Mouse (Mus musculus): ENCODE measurements at regions not wholly inside any gene's neighbourhood (a gene's known extent, or its start where the extent isn't known, plus 50 kb on each side); places are given as distances from the start of the nearest gene placed in this dataset.
"Not testable (repeated sequence)": the region's sequence is repeated elsewhere in the genome, so short reads cannot be mapped to it uniquely, and the experiment has no call there.

DNA sequence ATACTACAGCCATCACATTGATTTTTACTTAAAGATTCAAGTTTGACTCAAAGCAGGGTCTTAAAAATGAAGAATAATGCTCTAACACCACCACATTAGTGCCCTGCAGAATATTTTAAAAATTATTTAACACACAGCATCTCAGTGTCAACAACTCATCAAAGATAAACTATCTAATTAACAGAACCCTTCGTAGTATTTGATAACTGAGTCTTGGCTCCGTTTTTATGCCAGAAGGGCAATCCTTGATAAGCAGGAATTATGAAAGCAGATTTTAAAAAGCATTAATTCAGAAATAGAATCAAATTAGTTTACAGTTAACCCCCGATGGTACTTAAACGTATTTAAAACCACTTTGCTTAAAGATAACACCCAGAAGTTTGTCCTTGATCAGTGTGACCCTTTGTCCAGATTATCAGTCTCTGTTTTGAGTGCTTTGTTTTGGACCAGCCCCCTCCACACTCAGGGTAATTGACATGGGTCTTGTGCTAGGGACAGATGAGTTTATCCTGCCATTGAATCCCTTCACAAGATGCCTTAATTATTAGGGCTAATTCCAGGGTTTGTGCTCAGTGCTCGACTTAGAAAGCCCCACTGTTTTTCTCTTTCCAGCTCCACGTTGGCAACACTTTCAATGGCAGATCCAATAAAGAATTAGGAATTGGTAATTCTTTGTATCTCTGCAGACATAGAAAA, 69.4 kb upstream of the Dph6 start:
- no peak for DNase-seq

DNA sequence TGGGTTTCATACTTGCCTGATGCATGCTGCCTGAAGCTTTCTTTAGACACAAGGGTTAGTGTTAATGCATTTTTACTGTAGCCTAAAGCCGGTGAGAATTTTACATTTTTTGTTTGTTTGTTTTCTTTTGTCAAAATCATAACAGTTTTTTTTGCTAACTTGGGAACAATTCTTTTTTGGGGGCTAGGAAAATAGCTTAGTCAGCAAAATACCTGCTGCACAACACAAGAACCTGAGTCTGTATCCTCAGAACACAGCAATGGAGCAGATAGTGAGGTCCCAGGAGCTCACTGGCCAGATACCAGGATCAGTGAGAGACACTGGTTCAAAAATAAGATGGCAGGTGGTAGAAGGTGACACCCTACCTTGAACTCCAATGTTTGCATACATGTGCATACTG, 72.4 kb upstream of the Dph6 start:
- DNase-seq = no peak

DNA sequence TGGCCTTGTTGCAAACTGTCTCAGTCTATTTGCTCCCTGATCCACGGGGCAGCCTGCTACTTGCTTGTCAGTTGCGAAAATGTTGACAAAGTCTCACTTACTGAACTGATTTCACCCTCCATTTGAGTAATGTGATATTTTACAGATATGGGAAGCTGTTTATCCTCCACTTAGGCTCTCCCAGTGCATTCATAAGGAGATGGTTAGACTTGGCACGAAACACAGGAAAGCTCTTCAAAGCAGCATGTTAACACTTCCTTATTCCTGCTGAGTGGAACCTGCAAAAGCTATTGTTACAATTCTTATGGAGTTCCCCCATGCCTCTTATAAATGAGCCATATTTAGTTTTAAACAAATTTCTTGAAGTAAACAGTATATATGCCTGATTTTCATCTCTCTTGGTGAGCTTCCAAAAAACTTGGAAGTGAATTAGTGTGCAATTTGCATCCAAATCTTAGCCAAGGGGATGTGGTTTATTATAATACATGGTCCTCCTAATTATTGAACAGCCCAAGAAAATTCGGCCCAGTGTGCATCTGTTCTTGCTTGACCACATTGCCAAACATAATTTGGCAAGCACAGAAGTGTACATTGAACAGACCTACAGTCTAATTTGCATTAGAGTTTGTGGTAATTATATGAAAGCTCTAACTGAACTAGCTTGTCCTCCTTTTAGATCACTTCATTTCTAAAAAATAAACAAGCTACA, 80.3 kb upstream of the Dph6 start:
- no peak for DNase-seq

DNA sequence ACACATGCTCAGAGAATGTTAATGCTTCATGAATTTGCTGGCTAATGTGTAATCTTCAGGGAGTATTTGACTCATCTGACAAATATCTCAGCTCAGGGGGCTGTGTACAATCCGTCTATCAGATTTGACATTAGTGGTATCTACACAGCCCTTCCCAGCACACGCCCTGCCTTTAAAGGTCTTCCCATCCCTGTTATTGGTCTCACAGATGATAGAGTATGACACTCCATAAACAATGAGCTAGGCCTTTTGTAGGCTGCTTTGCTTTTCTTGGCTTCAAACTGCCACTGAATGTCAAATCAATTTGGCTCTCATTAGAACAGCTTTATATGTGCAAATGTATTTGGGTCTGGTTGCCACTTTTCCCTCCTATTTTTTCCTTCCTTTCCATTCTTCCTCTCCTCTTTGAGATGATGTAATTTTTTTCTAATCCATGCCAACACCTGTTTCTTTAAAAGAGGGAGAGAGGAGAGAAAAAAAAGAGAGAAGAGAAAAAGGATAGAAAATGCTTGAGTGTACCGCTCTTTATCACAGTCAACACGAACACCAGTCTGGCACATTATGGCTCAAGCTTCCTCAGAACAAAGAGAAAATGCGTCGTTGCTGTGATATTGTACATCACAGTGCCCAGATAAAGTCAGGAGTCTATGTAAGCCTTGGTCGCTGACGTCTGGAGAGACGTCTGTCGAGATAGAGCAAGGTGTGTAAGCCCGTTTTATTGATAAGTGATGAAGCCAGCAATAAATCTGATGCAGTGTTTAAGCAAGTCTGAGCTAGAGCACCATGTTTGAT, 84.9 kb upstream of the Dph6 start:
- DNase-seq = no peak

DNA sequence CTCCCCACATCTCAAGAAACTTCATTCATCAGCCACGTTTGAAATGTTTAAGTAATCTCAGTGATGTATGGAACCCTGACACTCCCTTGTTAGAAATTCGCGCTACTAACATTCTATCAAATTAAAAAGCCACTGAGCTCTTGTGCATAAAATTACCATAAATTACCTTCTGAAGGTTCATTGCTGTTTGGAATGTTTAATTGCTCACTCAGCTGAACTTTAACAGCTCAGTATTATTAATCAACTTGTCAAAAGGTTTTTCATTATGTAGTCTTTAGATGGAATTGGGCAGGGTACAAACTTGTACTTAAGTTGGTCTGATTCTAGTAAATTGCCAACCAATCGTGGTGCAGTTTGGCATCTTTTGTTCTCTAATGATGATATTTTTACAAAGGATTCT, 108.5 kb upstream of the Dph6 start:
- no peak for DNase-seq

DNA sequence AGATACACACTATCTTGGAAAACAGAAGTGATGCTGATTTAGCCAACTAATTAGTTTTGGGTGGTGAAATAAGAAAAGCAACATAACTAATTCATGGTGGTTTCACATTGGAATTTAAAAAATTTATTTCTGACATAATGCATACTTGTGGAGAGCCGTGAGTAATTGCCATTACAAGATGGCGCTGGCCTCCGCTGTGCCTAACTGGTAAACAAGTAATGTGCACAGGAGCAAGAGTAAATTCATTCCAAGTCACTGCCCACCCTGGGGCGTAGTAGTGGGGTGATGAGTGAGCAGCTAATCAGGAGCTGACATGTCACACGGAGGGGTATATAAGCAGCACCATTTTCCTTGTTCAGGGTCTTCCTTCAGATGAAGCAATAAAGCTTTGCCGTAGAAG, 119.0 kb upstream of the Dph6 start:
- DNase-seq = not testable (repeated sequence)

DNA sequence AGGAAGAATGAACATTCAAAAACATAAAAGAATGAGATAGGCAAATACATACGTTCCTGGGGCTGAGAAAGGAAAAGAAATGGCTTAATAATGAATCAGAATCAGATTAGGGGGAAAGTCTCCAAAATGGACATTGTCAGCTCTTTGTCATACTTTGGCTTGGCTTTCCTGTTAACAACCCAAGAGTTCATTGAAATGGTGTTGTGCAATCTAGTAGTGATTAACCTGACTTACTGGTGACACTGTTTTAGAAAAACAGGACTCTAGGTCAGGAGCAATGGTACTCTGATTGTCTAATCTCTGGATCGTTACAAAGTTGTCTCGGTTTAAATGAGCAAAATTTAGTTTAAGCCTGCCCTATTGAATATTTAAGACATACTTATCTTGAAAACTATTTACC, 119.5 kb upstream of the Dph6 start:
- no peak for DNase-seq

DNA sequence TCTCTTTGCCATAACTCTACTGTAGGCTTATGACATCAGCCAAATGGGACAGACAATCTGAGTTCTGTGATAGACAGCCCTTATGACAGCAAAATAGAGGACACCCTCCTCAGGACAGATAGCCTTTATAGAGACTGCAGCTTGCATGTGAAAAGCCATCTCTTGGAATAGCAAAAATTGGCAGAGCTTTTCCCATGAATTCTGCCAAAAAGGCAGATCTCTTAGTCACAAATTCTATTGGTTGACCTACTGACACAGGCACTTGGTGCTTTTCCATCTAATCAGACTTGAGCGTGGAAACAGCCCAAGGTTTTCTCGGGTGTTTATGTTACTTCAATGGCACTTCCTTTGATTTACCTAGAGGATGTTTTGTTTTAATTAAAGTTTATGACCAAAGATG, 120.8 kb upstream of the Dph6 start:
- DNase-seq = no peak

DNA sequence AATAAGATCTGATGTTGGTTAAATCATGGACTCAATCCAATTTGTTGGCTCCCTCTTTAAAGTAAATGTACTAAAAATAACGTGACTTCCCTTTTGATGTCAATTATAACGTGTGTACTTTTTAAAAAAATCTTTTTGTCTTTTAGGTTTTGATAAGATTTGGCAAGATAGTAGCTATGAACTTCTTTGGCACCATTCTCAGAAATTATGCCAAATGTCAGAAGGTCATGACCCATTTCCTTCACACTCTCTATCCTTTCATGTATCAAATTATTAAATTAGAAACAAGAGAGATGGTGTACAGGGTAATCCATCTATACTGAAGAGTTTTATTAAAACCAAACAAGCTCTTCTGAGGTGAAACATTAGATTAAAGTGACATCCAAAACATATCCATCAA, 121.4 kb upstream of the Dph6 start:
- DNase-seq = no peak

DNA sequence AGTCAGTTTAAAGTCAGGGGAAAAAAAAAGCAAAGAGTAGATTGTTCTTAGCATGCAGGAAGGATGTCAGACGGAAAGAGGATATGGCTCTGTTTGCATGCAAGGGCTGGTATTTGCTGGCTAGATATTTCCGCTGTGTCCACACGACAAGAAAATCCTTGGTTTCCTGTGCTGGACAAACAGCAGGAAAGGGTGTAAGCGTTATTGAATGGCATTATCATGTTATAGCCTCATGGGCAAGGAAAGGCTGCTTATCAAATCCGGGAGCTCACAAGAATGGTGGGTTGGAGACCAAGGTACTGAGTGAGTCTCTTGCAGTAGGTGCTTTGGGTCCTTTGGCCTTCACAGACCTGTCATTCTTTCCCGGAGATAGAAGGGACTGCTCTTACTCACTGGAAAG, 127.7 kb upstream of the Dph6 start:
- DNase-seq = no peak

DNA sequence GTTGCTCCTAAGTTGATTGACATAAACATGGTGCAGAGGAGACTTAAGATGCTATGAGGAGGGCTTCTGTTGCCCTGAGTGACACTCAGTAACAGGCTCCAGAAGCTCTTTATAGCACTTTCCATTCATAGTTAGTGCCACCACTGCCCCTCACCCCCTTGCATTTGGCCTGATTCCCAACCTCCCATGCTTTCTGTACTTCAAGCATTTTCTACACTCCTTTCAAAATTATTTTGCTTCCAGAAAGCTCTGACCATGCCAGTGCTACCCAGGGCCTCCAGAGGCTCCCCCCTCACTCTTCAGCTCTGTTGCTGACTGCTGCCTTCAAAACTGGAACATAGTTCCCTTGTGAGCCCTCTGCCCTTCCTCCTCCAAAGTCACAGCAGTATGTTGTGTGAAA, 129.4 kb upstream of the Dph6 start:
- peak; percentile 12 for DNase-seq

DNA sequence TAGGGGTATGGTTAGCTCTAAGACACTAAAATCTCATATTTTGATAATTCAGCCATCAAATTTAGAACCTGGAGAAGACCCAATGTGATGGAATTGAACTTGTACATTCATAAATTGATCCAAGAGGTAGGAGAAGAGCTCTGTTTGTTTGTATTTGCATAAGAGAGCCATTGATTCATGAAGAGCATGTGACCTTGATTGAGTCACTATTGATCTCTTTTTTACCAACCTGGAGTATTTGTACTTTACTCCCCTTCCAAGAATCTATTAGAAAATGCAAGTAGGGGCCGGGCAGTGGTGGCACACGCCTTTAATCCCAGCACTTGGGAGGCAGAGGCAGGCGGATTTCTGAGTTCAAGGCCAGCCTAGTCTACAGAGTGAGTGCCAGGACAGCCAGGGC, 133.5 kb upstream of the Dph6 start:
- DNase-seq = no peak

DNA sequence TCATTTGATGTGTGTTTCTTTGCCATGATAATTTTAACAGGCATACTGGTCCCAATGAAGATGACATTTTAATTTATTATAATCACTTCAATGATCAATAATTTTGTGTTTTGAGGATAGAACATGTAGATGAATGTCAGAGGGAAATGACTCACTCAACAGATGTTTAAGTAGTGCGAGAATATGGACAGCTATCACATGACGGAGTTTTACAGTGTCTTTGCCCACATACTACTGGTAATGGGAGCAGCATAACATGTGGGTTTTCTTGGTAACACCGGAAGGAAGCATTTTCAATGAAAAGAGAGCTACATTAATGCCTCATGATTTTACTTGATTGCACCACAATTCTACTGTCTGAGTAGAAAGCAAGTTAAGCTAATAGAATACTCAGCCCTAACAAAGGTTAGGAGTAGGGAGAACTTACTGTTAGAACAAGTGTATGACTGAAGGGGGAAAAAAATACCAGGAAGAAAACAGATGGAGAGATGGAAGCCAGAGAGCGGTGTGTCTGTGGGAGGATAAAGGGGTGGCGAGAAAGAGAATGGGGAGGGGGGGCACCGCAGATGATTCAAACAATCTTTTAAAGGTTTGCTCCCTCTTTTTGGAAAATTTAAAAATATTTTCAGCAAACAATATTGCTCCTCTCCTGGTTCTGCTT, 142.0 kb upstream of the Dph6 start:
- no peak for DNase-seq

DNA sequence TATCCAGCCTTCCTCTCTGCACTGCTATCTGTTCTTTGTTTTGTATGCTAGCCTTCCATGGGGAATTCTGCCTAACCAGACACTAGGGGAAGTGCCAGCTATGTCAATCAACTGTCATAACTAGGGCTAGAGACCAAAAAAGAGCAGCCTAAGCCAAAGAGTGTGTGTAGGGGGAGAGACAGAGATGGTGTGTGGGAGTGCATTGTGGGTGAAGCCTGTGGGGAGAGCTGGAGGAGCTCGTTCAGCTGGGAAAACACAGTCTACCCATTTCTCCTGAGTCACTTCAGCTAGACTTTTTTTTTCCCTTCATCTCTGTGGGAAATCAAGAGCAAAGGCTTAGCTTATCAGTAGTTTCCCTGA, 142.5 kb upstream of the Dph6 start:
- no peak for DNase-seq

DNA sequence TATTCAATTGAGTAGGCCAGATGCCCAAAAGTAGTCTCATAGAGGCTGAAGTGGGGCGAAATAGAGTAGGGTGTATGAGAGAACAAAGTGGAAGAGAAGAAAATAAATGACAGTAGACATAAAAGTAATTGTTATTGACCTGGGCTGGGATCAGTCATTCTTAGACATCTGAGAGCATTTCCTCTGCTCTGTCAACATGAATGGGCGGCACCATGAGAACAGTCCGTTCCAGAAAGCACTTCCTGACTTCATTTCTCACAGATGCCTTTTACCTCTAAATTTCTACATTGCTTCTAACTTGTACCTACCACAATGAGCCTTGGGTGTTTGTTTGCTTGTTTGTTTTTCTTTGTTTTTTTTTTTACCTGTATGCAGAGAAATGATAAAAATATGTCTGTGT, 148.5 kb upstream of the Dph6 start:
- DNase-seq = no peak

DNA sequence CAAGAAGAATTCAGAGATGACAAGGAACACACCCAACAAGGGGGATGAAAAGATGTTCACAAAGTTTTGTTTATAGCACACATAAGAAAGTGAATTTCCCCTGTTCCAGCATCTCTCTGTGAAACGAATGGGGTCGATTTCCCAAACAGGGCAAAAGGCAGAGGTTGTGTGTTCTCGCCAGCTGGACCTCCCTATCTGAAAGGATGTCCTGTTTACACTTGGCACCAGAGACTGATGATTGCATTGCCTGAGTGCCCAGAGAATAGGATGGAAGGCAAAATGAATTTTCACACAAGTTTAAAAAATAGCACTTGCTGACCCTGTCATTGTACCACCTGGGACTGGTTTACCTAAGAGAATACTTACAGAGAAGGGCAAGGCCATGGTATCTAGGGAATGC, 149.2 kb upstream of the Dph6 start:
- no peak for DNase-seq

DNA sequence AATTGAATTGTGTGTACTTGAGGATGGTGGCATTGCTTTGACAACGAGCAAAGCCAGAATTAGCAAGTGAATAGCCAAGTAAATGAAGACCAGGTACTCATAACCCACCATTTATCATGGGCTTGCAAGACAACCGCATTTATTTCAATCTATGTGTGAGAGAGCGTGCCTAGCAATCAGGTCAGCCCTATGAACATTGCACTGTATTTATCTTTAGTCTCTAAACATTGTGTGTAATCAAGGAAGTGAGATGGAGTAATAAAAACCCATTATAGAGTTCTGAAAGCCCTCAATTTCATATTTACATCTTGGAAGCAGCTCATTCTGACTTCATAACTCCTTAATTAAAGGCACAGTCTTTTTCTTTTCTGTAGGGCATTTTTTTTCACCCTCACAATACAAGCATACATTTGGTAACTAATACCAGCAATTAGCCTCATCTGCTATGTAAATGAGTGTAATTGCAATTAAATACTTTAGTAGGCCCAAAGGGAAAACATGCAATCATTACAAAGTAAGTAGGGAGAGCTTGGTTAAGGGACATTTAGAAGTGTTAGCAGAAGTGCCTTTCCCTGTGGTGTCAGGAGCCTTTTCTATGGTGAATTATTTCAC, 150.8 kb upstream of the Dph6 start:
- DNase-seq = no peak

DNA sequence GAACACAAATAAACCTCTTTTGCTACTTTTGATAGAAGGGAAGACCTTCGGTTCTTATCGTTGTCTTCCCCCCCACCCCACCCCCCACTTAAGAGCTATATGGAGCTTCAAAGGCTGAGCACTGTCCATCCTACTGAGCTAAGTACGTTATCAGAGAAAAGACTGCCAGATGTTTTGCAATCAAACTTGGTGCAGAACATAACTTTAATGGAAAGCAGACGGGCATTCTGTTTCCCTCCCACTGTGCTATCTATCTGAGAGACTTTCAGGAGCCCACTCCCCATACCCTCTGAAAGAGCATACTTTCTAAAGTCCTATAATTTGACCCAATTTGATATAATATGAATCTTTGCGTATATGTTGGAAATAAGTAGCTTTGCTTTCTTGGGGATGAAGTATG, 153.3 kb upstream of the Dph6 start:
- DNase-seq = no peak

DNA sequence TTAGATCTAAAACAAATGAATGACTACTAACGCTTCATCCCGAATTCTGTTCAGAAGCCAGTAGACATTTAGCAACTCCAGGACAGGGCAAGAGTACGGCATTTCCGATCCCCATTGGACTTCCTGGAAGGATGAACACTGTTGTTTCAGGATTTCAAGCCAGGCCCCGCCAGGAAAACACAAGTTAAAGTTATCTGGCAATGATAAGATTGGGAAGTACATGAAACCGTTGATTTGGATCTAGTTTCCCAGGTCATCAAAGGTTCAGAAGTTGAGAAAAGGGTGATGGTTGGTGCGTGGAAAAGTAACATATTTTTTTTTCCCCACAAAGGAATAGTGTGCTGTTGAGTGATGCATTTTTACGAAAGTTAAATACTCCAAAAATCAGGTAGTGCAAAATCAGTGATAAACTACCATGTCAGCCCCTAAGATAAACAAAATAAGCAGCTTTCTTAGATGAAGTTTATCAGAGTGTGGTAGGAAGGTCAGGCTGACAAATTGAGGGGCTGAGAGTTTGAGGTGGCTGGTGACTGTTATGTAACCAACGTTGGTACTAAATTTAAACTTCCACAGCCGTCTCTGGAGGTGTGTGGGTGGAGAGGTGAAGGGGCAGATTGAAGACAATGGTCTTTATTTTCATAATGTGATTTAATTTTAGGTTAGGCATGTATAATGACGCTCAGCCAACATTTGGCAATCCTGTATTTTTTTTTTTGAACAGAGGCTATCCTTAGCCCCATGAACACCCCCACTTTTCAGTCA, 157.6 kb upstream of the Dph6 start:
- no peak for DNase-seq

DNA sequence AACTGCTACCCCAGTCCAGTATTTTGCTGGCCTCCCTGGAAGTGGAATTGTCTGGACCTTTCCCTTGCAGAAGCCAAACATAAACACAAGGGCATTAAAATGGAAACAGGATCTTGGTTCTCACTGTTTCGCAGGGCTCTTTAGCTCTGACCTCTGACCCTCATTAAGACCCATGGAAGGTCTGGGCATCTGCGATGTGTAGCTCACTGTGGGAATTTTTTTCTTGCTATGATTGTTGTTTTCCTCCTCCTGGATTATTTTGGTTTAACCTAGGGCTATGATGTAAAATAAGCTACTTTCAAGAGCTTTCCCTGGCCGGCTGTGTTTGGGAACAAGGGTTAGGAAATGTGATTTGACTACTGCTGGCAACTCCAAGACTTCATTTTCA, 158.1 kb upstream of the Dph6 start:
- DNase-seq = no peak

DNA sequence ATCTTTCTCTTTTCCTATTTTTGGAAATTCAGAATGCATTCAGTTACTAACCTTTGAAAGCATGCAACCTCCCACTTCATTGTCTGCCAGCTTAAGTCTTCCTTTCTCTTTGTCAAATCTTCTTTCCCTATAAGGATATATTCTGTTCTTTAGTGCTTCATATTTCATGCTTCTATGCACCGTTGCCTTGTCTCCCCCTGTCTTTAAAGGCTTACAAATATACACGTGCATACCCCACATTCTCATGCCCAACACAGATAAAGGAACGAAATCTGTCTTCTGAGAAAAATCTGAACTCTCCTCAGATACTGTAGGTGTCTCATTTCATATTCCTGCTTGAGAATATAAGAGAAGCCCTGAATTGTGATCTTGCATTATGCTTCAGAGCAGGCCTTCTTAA, 167.9 kb upstream of the Dph6 start:
- no peak for DNase-seq

DNA sequence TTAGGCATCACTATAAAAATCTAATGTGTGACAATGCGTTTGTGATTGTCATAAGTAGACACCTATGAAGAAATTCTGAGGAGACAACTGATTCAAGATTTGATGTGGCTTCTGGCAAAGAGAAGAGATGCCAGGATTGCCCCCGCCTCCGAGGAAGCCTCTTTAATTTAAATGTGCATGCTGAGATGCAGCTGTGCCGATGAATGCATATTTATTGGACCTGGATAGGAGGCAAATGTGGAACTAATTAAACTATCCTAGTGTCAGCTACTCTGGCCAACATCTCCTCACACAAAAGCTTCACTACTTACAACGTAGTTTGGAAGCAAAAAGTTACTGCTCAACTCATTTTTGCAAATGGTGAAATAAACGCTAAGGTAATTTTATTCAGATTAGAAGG, 173.4 kb upstream of the Dph6 start:
- no peak for DNase-seq

DNA sequence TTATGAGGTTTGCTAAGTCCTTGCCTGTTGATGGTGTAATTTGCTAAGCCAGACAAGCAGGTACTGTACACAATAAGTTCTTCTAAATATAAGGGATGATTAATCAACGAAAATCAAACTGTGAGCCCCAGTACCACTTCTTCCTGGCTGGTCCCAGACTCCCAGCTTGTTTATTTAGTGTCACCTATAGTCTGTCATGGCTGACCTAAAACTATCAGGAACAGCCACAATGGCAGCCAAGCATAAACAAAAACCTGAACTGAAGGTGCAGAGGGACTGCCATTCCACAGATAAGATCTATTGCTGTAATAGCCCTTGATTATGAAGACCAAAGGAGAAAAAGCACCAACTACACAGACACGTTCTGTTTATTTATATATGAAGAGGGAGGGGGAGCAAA, 180.9 kb upstream of the Dph6 start:
- no peak for DNase-seq

Data from right cerebral cortex, postnatal 4 days (tissue).